Mouse (Mus musculus): Measurements from ENCODE around the gene Phf3. TPM values are rescaled to one million over a fixed set of nuclear protein-coding genes. Genes with fewer than 3 reads are reported as not detected.

Gene Phf3
- total RNA-seq, 2 experiments from 2014 or later: 29.3 to 32.1 TPM

- no peak for DNase-seq (ENCODE audit: low spot score)
These were observed 40.9 kb downstream of the Phf3 start for GRCm38 (mm10) chr1:30832778-30833177.

GRCm38 (mm10) chr1:30819414-30819813 is 54.3 kb downstream of the Phf3 start:
- no peak for DNase-seq (ENCODE audit: low spot score)

GRCm38 (mm10) chr1:30815609-30816008 is 58.1 kb downstream of the Phf3 start:
- DNase-seq (ENCODE audit: low spot score): no peak

GRCm38 (mm10) chr1:30814987-30815386 is 58.7 kb downstream of the Phf3 start:
- no peak for DNase-seq (ENCODE audit: low spot score)

GRCm38 (mm10) chr1:30808101-30808699 is 65.5 kb downstream of the Phf3 start:
- DNase-seq (ENCODE audit: low spot score): no peak

GRCm38 (mm10) chr1:30805688-30806285 is 67.9 kb downstream of the Phf3 start:
- no peak for DNase-seq (ENCODE audit: low spot score)

GRCm38 (mm10) chr1:30804919-30805318 is 68.8 kb downstream of the Phf3 start:
- no peak for DNase-seq (ENCODE audit: low spot score)

- no peak for DNase-seq (ENCODE audit: low spot score)
These were observed 71.8 kb downstream of the Phf3 start for GRCm38 (mm10) chr1:30801911-30802310.

GRCm38 (mm10) chr1:30799277-30799834 is 74.4 kb downstream of the Phf3 start:
- no peak for DNase-seq (ENCODE audit: low spot score)

GRCm38 (mm10) chr1:30794606-30795005 is 79.1 kb downstream of the Phf3 start:
- DNase-seq (ENCODE audit: low spot score): no peak

GRCm38 (mm10) chr1:30793357-30793883 is 80.3 kb downstream of the Phf3 start:
- no peak for DNase-seq (ENCODE audit: low spot score)

- no peak for DNase-seq (ENCODE audit: low spot score)
These were observed 80.8 kb downstream of the Phf3 start for GRCm38 (mm10) chr1:30792935-30793334.

GRCm38 (mm10) chr1:30790220-30790619 is 83.5 kb downstream of the Phf3 start:
- no peak for DNase-seq (ENCODE audit: low spot score)

GRCm38 (mm10) chr1:30789689-30790088 is 84.0 kb downstream of the Phf3 start:
- DNase-seq (ENCODE audit: low spot score): no peak

- no peak for DNase-seq (ENCODE audit: low spot score)
These were observed 84.7 kb downstream of the Phf3 start for GRCm38 (mm10) chr1:30789001-30789400.

- no peak for DNase-seq (ENCODE audit: low spot score)
These were observed 87.1 kb downstream of the Phf3 start for GRCm38 (mm10) chr1:30786583-30786982.

GRCm38 (mm10) chr1:30783741-30784140 is 90.0 kb downstream of the Phf3 start:
- no peak for DNase-seq (ENCODE audit: low spot score)

- peak; percentile 10 for DNase-seq (ENCODE audit: low spot score)
These were observed 93.4 kb downstream of the Phf3 start for GRCm38 (mm10) chr1:30780293-30780692.

- DNase-seq (ENCODE audit: low spot score): no peak
These were observed 94.2 kb downstream of the Phf3 start for GRCm38 (mm10) chr1:30779562-30779961.

GRCm38 (mm10) chr1:30778374-30779005 is 95.2 kb downstream of the Phf3 start:
- DNase-seq (ENCODE audit: low spot score): peak; percentile 16

GRCm38 (mm10) chr1:30776196-30776595 is 97.5 kb downstream of the Phf3 start:
- DNase-seq (ENCODE audit: low spot score): no peak

GRCm38 (mm10) chr1:30773662-30774061 is 100.1 kb downstream of the Phf3 start:
- DNase-seq (ENCODE audit: low spot score): no peak
